Mouse (Mus musculus): ENCODE data around the gene Gm49388. TPM values are rescaled to one million over a fixed set of nuclear protein-coding genes. Genes with fewer than 3 reads are reported as not detected.
"Not testable (repeated sequence)": the region's sequence is repeated elsewhere in the genome, so short reads cannot be mapped to it uniquely, and the experiment has no call there.

Gene Gm49388
- total RNA-seq, 2 experiments from 2014 or later, result 2.9 to 4.6 TPM

DNA sequence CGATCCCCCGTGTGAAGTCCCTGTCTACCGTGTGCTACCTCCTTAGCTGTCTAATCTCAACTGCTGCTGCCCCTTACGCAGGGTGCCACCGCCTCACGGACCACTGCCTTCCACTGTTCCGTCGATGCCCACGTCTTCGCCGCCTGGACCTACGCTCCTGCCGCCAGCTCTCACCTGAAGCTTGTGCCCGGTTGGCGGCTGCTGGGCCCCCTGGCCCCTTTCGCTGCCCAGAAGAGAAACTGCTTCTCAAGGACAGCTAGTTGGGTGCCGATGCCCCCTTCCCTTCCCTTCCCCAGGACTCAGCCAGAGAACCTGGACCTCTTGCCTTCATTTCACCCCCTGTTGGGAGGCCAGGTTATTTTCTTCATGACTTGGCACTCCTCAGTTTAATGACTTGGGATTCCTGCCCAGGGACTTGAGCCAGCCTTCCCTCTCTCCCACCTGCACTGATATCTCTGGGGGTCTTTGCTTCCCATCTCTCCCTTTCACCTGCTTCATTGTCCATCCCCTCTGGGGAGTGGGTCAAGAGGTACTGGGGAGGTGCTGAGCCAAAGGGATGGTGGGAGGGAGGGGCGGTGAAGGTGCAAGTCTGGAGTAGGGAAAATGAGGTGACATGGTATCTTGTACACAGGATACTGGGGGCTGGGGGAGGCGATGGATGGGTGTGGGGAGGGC lies 17.6 kb upstream of the Gm49388 start:
- no peak for DNase-seq (ENCODE audit: low spot score in 2 of 2)

DNA sequence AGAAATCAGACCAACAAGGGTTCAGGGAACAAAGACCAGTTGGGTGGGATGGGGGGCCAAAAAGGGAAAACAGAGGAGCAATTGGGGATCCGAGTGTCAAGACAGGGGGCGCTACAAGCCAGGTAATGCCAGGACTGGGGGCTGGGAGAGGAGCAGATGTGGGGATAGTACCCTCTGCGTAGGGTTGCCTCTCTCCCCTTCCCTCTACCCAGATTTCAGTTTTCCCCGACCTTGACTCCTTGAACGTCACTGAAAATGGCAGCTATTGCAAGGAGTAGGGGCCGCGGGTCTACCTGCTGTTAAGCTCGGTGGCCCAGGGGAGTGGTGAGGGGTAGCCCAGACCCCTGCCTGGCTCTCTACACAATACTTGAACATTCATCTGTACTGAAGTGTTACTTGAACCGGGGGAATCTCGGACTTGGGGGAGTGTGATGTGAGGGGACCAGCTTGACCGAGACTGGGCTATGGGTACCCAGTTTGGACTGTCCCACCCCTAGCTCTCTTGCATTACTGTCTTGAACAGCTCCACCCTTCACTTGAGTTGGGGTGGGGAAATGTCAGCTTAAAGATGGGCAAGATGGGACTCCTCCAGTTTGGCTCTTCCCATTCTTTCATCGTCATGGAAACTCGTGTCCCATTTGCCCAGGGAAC lies 16.9 kb upstream of the Gm49388 start:
- DNase-seq (ENCODE audit: low spot score in 2 of 2), result peak in 1 of 2 experiments; percentile 51

DNA sequence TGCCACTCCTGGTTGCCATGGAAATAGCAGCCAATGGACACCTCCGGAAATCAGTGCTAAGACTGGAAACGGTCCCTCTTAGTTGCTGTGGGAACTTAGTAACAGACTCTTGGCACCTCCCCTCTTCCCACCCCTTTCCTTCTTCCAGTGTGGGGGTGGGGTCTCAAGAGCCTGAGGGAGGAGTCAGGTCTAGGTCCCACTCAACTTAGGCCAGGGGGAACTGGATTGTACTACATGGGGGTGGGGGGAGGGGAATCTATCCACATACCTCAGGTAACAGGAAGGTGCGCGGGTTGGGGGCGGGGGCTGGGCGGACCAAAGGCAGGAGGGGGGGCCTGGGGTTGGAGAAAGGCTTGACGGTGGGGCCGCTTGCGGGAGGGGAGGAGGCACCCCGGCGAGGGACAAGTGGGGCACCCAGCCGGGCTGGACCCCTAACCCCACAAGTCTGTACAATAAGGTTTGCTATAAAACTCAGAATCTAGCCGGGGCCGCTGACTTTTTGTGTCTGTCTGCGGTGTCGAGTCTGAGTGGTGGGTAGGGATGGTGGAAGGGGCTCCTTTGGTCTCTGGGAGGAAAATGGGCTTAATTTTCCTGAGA lies 16.3 kb upstream of the Gm49388 start:
- peak; percentile 98 for DNase-seq (ENCODE audit: low spot score in 2 of 2)

DNA sequence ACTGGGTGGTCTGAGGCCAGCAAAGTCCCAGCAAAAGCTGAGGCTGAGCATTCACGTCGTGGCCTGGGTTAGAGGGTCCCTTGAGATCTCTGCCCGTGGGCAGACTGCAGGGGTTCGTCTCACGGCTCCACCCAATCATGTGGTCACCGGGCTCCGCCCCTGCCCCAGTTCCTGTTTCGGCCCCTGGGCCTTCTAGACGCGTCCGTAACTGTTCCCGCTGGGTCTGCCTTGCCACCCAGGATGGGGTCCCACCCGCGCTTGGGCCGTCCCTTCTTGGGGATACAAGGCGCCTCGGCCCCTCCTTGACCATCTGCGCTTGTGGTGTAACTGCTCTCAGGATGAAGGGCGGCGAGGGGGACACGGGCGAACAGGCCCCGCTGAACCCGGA lies 15.8 kb upstream of the Gm49388 start, which contains the start of gene Orai3:
Gene Orai3, plus strand, starts transcription at position 165 of the 388 bp plus-strand sequence.
- DNase-seq (ENCODE audit: low spot score in 2 of 2), result peak; percentile 82 to 86

DNA sequence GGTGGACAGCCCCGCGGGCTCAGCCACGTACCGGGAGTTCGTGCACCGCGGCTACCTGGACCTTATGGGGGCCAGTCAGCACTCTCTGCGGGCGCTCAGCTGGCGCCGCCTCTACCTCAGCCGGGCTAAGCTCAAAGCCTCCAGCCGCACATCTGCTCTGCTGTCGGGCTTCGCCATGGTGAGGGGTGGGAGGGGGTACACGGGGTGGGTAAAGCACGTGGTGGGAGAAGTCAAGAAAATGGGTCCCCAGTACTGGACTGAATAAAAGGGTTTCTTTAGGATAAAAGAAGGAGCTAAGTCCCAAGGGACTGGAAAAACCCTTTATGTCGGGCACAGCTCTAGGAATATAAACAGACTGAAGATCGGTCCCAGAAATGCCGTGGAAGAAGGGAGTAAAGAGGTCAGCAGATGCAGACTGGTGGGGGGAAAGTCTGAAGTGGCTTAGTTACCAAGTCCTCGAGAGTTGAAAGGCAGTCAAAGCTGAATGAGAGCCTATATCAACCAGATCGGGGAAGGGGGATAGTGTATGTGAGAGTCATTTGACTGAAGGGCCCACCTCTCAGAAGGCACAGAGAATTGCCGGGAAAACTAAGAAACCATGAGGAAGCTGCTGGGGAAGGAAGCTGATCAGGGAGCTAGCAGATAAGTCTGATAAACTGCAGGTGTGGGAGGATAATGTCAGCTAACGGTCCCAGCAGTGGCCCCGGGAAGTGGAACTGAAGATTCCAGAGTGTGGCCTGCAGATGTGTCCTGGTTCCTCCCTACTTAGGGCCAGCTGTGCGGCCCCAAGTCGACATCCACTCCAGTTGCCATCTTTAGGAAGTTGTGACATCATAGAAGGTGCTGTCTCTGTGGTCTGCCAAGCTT lies 15.1 kb upstream of the Gm49388 start:
- DNase-seq (ENCODE audit: low spot score in 2 of 2), result no peak

DNA sequence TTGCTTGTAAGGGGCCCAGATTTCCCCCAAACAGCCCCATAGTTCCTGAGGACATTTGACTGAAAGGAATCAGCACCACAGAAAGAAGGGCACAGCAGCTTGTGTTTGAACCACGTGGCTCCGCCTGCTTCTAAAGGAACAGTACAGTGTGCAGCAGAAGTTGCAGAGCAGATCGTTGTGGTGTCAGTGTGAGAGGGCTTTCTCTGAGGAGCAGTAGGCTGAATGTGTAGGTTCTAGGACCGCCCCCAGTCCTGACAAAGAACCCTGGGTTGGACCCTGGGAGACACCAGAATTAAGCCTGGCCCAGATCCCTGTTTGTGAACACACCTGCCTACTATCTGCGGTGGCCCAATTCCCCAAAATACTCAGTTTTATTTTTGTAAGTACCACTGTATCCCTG lies 14.1 kb upstream of the Gm49388 start:
- DNase-seq (ENCODE audit: low spot score in 2 of 2), result peak; percentile 30 to 43

DNA sequence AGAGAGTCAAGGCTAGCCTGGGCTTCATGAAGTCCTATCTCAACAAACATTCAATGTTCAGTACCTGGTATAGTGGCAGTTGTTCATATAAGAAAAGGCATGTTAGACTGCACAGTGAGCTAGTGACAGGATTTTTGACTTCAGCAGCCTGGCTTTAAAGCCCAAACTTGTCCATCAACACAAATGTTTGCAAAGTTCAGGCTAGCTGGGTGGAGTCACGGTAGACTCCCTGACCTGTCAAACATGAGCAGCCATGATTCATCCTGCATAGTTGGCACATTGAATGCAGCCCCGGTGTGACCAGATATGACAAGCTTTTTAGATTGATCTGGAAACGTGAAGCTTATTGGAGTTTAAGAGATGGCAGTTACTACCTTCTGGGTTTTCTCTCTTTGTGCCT lies 13.3 kb upstream of the Gm49388 start:
- DNase-seq (ENCODE audit: low spot score in 2 of 2), result no peak

DNA sequence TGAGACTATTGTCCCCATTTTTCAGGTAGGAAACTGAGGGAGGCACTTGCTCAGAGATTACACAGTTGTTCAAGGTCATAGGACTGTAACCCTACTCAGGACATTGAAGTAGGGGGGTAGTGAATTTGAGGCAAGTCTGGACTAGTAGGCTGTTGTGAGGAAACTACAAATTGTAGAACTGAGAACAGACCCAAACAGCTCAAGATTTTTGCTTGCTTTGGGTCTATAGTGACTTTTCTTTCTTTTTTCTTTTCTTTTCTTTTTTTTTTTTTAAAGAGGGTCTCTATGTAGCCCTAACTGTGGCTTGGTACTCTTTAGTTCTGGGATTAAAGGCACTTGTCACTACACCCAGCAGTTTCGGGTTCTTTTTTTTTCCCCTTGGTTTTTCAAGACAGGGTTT lies 12.9 kb upstream of the Gm49388 start:
- DNase-seq (ENCODE audit: low spot score in 2 of 2), result no peak

DNA sequence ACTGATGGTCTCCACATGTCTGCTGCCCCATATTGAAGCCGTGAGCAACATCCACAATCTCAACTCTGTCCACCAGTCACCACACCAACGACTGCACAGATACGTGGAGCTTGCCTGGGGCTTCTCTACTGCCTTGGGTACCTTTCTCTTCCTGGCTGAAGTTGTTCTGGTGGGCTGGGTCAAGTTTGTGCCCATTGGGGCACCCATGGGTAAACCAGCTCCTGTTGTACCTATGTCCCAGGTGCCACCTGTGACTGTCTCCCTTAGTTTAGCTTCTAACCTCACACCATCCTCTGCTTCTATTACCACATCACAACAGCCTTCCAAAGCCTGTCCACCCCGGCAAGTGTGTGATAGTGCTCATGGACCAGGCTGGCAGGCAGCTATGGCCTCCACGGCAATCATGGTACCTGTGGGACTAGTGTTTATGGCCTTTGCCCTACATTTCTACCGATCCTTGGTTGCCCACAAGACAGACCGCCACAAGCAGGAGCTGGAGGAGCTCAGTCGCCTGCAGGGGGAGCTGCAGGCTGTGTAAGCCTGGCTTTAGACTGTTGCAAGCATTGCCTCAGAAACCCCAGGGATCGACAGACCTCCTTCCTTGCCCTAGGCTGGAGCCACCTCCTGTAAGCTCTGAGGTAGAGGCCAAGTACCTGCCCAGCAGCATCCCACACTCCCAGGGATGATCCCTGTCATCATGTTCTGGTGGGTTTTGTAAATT lies 11.6 kb upstream of the Gm49388 start:
- DNase-seq (ENCODE audit: low spot score in 2 of 2), result peak; percentile 64 to 68

DNA sequence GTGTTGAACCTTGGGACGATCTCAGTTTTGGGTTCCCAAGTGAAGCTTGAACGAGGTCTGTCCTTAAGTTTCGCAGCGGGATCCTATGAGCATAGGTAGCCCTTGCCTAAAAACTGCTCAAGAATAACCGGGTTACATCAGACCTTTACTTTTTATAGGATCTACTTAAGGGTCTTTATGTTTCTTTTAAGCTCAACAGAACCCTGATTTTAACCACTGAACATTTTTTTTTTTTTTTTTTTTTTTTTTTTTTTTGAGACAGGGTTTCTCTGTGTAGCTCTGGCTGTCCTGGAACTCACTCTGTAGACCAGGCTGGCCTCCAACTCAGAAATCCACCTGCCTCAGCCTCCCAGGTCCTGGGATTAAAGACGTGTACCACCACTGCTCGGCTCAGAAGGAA lies 9.6 kb upstream of the Gm49388 start:
- DNase-seq (ENCODE audit: low spot score in 2 of 2), result not testable (repeated sequence)

DNA sequence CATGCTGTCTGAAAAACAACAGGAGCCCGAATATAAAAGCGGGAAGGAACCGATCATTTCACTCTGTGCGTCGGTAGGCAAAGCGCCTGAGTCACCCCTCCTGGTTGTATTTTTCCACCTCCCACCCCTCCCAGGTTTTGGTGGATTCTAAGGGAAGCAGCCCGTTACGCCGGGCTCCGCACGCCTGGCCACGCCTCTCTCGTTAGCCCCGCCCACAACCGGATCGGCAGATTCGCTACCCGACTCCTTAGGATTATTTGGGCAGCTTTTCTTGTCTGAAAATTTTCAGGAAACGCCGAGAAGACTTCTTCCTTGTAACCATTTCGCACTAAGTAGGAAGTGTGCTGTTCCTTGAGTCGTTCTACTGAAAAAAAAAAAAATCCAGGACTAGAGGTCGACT lies 9.0 kb upstream of the Gm49388 start, which contains the start of gene Setd1a:
Gene Setd1a, plus strand, starts transcription at position 245 of the 400 bp plus-strand sequence.
- DNase-seq (ENCODE audit: low spot score in 2 of 2), result peak; percentile 90 to 92

DNA sequence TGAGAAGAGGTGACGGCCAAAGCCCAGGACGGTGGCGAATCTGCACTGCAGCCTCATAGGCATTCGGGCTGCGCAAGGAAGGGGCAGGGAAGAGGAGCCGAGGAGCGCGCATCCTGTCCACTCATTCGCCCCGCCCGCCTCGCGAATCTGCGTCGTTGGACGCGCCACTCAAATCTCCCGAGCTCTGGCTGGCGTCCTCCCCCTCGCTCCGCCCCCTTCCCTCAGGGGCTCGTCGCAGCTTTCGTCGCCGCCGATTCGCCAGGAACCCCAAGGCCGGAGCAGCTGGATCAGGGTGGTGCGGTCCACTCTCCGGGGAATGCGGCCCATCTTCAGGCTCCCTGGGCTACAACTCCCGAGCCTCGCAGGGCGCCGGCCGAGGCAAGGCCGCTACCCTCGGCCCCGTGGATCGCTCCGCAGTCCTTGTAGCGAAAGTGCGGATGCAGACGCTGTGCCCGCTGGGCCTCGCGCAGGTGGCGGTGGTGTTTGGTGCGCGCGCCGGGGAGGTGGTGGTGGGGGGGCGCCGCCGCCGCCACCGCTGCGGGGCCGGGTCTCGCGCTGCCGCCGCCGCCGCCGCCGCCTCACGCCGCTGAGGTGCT lies 8.4 kb upstream of the Gm49388 start:
- peak; percentile 95 to 97 for DNase-seq (ENCODE audit: low spot score in 2 of 2)

DNA sequence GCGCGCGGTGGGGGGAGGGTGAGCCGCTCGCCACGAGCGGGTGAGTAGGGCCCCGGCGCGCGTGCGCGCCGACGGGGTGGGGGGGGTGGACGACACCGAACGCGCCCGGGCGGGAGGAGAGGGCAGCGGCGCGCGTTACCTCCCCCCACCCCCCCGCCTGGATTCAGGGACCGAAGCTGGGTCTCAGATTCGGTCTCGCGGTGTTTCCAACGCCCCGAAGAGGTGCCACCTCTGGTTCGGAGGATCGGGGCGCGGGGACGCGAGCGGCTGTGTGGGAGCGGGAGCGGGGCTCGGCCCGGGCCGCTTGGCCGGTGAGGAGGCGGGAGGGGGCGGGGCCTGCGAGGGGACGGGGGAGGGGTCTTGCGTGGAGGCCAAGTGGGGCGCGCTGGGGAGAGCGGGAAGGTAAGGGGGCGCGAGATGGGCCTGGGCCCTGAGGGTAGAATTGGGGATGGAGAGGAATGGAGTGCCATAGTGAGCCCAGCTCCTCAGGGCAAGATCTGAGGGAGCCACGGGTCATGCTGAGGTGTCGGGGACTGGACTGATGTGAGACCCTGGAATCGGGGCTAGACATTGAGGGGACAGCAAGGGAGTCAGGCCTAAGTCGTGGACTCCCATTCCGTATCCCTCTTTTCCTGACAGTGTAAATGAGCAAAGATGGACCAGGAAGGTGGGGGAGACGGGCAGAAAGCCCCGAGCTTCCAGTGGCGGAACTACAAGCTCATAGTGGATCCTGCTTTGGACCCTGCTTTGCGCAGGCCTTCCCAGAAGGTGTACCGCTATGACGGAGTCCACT lies 7.7 kb upstream of the Gm49388 start:
- DNase-seq (ENCODE audit: low spot score in 2 of 2), result peak; percentile 65 to 76

DNA sequence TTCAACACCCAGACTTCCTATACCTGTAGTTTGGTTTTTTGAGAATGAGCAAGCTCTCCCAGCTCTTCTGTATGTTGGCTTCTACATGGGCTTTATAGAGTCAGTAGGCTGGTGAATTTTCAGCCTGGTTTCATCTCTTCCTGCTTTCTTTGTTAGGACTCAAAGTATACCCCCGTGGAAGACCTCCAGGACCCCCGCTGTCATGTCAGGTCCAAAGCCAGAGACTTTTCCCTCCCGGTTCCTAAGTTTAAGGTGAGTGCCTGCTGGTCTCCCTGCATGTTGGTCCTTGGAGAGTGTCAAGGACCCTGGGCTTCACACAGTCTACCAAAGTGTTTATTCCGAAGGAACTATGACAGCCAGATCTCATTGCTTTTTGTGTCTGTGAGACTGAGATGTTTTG lies 7.1 kb upstream of the Gm49388 start:
- no peak for DNase-seq (ENCODE audit: low spot score in 2 of 2)

DNA sequence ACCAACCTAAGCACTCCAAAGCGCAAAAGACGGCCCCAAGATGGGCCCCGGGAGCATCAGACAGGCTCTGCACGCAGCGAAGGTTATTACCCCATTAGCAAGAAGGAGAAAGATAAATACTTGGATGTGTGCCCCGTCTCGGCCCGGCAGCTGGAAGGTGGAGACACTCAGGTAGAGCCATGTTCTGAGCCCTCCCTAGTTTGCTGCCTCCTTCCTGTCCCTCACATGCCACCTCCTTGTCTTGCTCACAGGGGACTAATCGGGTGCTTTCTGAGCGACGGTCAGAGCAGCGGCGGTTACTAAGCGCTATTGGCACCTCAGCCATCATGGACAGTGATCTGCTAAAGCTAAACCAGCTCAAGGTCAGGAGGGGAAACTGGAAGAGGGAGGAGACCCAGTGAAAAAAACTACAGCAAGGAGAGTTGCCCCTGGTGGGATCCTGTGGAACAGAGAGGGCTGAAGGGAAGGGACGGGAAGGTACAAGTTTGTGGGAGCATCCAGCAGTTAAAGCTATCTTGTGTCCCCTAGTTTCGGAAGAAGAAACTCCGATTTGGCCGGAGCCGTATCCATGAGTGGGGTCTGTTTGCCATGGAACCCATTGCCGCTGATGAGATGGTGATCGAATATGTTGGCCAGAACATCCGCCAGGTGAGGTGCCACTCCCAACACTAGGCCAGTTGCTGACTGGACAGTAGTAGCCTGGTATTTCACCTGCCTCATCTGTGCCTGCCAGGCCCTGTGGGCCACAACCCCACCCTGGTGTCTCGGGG lies 11.9 kb downstream of the Gm49388 start:
- DNase-seq (ENCODE audit: low spot score in 2 of 2), result no peak

DNA sequence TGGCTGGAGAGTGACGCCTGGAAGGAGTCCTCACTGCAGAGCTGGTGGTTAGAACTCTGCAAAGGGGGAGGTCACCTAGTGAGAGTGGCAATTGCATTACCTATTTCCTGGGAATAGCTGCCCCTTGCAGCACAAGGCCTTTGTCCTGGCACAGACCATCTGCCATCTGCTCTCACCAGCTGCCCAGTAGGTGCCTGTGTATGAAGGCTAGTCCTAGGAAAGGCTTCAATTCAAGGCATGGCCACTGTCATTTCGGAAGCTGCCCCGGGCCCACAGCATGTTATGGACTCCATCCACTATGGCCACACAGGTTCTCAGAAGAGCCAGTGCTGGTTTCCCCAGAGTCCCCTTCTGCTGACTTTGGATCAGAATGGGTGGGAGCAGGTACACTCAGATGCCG lies 13.2 kb downstream of the Gm49388 start:
- no peak for DNase-seq (ENCODE audit: low spot score in 2 of 2)

DNA sequence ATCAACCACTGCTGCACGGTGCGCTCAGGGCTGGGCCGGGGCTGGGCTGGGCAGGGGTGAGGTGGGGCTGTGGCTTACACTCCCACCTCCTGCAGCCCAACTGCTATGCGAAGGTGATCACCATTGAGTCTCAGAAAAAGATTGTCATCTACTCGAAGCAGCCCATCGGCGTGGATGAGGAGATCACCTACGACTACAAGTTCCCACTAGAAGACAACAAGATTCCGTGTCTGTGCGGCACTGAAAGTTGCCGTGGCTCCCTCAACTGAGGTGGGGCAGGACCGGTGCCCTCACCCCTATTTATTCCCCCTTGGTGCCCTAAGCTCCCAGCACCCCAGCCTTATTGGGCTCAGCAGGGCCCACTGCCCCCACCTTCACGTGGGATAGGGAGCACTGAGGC lies 13.8 kb downstream of the Gm49388 start:
- DNase-seq (ENCODE audit: low spot score in 2 of 2), result no peak

DNA sequence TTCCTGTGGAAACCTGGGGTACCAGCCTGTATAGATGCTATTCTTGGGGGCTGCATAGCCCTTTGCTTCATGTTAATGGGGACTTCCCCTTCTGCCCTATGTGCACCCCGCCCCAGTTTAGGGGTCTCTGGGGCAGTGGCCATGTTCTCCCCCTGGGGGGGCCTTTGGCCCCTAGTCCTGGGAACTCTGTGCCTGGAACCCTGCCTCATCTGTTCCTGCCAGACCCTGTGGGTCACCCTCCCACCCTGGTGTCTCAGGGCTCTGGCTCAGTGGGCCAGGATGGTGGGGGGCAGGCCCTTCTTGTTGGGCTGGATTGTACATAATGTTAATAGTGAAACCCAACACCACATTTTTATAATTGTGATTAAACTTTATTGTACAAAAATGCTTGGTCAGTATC lies 14.3 kb downstream of the Gm49388 start:
- no peak for DNase-seq (ENCODE audit: low spot score in 2 of 2)
